Mouse (Mus musculus): ENCODE measurements around the gene Tmpo.

Tmpo gene

GRCm38 (mm10) chr10:91161006-91161405, 20.1 kb downstream of the Tmpo start:
- no peak for DNase-seq (ENCODE audit: low read depth, low spot score)

GRCm38 (mm10) chr10:91158442-91158841, 22.7 kb downstream of the Tmpo start:
- DNase-seq (ENCODE audit: low read depth, low spot score), result no peak

GRCm38 (mm10) chr10:91156338-91156737, 24.8 kb downstream of the Tmpo start:
- DNase-seq (ENCODE audit: low read depth, low spot score), result no peak

GRCm38 (mm10) chr10:91153894-91154503, 27.1 kb downstream of the Tmpo start:
- DNase-seq (ENCODE audit: low read depth, low spot score), result no peak

GRCm38 (mm10) chr10:91145413-91145812, 35.7 kb downstream of the Tmpo start:
- DNase-seq (ENCODE audit: low read depth, low spot score), result no peak

GRCm38 (mm10) chr10:91143313-91144230, 37.5 kb downstream of the Tmpo start:
- no peak for DNase-seq (ENCODE audit: low read depth, low spot score)

- DNase-seq (ENCODE audit: low read depth, low spot score), result no peak
Observed at GRCm38 (mm10) chr10:91142654-91143191, 38.4 kb downstream of the Tmpo start.

GRCm38 (mm10) chr10:91141564-91141963, 39.6 kb downstream of the Tmpo start:
- DNase-seq (ENCODE audit: low read depth, low spot score), result no peak

GRCm38 (mm10) chr10:91139148-91139766, 41.9 kb downstream of the Tmpo start:
- no peak for DNase-seq (ENCODE audit: low read depth, low spot score)

- DNase-seq (ENCODE audit: low read depth, low spot score), result no peak
Observed at GRCm38 (mm10) chr10:91138317-91138716, 42.8 kb downstream of the Tmpo start.

GRCm38 (mm10) chr10:91137400-91137799, 43.7 kb downstream of the Tmpo start:
- no peak for DNase-seq (ENCODE audit: low read depth, low spot score)

GRCm38 (mm10) chr10:91135302-91135972, 45.7 kb downstream of the Tmpo start:
- no peak for DNase-seq (ENCODE audit: low read depth, low spot score)

GRCm38 (mm10) chr10:91131565-91131964, 49.5 kb downstream of the Tmpo start:
- DNase-seq (ENCODE audit: low read depth, low spot score), result no peak

GRCm38 (mm10) chr10:91130792-91131191, 50.3 kb downstream of the Tmpo start:
- DNase-seq (ENCODE audit: low read depth, low spot score), result no peak

GRCm38 (mm10) chr10:91128551-91129160, 52.5 kb downstream of the Tmpo start:
- DNase-seq (ENCODE audit: low read depth, low spot score), result no peak

GRCm38 (mm10) chr10:91127395-91127794, 53.7 kb downstream of the Tmpo start:
- DNase-seq (ENCODE audit: low read depth, low spot score), result no peak

GRCm38 (mm10) chr10:91126618-91127355, 54.3 kb downstream of the Tmpo start:
- no peak for DNase-seq (ENCODE audit: low read depth, low spot score)

GRCm38 (mm10) chr10:91123828-91124822, 57.0 kb downstream of the Tmpo start, which contains the start of gene Slc25a3:
Slc25a3 (minus strand) TSS chr10:91124059.
- DNase-seq (ENCODE audit: low read depth, low spot score), result peak; percentile 100

- DNase-seq (ENCODE audit: low read depth, low spot score), result peak; percentile 64
Observed at GRCm38 (mm10) chr10:91123281-91123827, 57.8 kb downstream of the Tmpo start.

Measured in skeletal muscle tissue, adult 2 months (tissue).